Mouse (Mus musculus): ENCODE data around the gene Timm44. TPM values are rescaled to one million over a fixed set of nuclear protein-coding genes. Genes with fewer than 3 reads are reported as not detected.

Gene Timm44
- polyA plus RNA-seq, 1 experiment from 2014 or later: 75.2 TPM

DNA sequence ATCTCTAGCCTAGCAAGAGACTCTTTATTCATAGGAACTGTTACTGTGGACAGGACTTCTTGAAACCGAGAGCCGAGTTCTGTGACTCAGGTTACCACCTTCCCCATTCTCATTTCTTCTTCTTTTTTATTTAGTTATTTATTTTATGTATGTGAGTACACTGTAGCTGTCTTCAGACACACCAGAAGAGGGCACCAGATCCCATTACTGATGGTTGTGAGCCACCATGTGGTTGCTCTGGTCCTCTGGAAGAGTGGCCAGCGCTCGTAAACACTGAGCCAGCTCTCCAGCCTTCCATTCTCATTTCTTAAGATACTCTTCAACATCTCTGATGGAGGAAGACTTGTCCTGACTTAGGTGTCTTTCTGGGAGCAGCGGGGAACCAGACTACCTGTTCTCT is 17.0 kb upstream of the Timm44 start:
- DNase-seq (ENCODE audit: low spot score) (no peak), ATAC-seq (ENCODE audit: insufficient read depth, low FRiP score, low TSS enrichment) (no peak)
- no peak overlapping the region for H3K27ac ChIP-seq (ENCODE audit: low read depth, low read length)
- WGBS: 91% methylated on average over 5 of the region's 5 CpGs
- H3K4me3 ChIP-seq (ENCODE audit: low read depth, low read length): no peak overlapping the region
- H3K4me2 ChIP-seq (ENCODE audit: low read depth): no peak overlapping the region
- H3K9me3 ChIP-seq (ENCODE audit: control insufficient read depth, low read length): no peaks in the 10 kb centered on the region
- no peak overlapping the region for H3K9ac ChIP-seq (ENCODE audit: low read length)
- H3K36me3 ChIP-seq (ENCODE audit: control insufficient read depth, insufficient read depth, low read length): peaks cover 15% of the 10 kb centered on the region
- H3K27me3 ChIP-seq (ENCODE audit: control insufficient read depth, insufficient read depth, low read length): no peaks in the 10 kb centered on the region
- no peaks in the 10 kb centered on the region for H3K4me1 ChIP-seq (ENCODE audit: control insufficient read depth, insufficient read depth, low read length)

DNA sequence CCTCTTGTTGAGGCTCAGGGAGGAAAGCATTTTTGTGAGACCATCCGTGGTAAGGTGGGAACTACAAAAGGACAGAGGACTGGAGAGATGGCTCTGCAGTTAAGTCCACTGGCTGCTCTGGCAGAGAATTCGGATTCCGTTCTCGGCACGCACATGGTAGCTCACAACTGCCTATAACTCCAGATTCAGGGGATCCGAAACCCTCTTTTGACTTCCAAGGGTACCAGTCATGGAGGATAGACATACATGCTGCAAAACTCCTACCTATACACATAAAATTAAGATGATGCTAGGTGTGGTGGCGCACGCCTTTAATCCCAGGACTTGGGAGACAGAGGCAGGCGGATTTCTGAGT is 375 bp upstream of the Timm44 start:
- 29% methylated on average over 9 of the region's 9 CpGs for WGBS
- Histone ChIP-seq H3K27ac (ENCODE audit: low read depth, low read length) (0 out of 2 replicates have a peak overlapping the region, but pooled peaks have one; percentile 53), H3K4me2 (ENCODE audit: low read depth) (peak overlapping the region; percentile 62), H3K4me3 (ENCODE audit: low read depth, low read length) (peak overlapping the region; percentile 78), H3K4me1 (ENCODE audit: control insufficient read depth, insufficient read depth, low read length) (no peaks in the 10 kb centered on the region), H3K9me3 (ENCODE audit: control insufficient read depth, low read length) (no peaks in the 10 kb centered on the region), H3K36me3 (ENCODE audit: control insufficient read depth, insufficient read depth, low read length) (peaks cover 2% of the 10 kb centered on the region; the same call in 1 of the 2 replicates), H3K27me3 (ENCODE audit: control insufficient read depth, insufficient read depth, low read length) (no peaks in the 10 kb centered on the region), H3K9ac (ENCODE audit: low read length) (peak overlapping the region; percentile 81)
- ATAC-seq (ENCODE audit: insufficient read depth, low FRiP score, low TSS enrichment) (no peak; the same call in 1 of the 2 replicates), DNase-seq (ENCODE audit: low spot score) (no peak)

GRCm38 (mm10) chr8:4269609-4270008 is 6.1 kb downstream of the Timm44 start:
- H3K9ac ChIP-seq (ENCODE audit: low read length): no peak overlapping the region
- no peak overlapping the region for H3K4me3 ChIP-seq (ENCODE audit: low read depth, low read length)
- no peak overlapping the region for H3K4me2 ChIP-seq (ENCODE audit: low read depth)
- ATAC-seq (ENCODE audit: insufficient read depth, low FRiP score, low TSS enrichment): no peak
- no peaks in the 10 kb centered on the region for H3K4me1 ChIP-seq (ENCODE audit: control insufficient read depth, insufficient read depth, low read length)
- no peak for DNase-seq (ENCODE audit: low spot score)
- H3K9me3 ChIP-seq (ENCODE audit: control insufficient read depth, low read length): no peaks in the 10 kb centered on the region
- no peaks in the 10 kb centered on the region for H3K27me3 ChIP-seq (ENCODE audit: control insufficient read depth, insufficient read depth, low read length)
- peaks cover 22% of the 10 kb centered on the region for H3K36me3 ChIP-seq (ENCODE audit: control insufficient read depth, insufficient read depth, low read length)
- H3K27ac ChIP-seq (ENCODE audit: low read depth, low read length): no peak overlapping the region
- WGBS: 93% methylated on average over 6 of the region's 6 CpGs

- DNase-seq (ENCODE audit: low spot score): no peak
- Histone ChIP-seq H3K4me2 (ENCODE audit: low read depth) (no peak overlapping the region), H3K9me3 (ENCODE audit: control insufficient read depth, low read length) (no peaks in the 10 kb centered on the region), H3K4me1 (ENCODE audit: control insufficient read depth, insufficient read depth, low read length) (no peaks in the 10 kb centered on the region), H3K9ac (ENCODE audit: low read length) (no peak overlapping the region), H3K36me3 (ENCODE audit: control insufficient read depth, insufficient read depth, low read length) (peaks cover 20% of the 10 kb centered on the region), H3K27ac (ENCODE audit: low read depth, low read length) (no peak overlapping the region), H3K4me3 (ENCODE audit: low read depth, low read length) (no peak overlapping the region), H3K27me3 (ENCODE audit: control insufficient read depth, insufficient read depth, low read length) (no peaks in the 10 kb centered on the region)
- 77% methylated on average over 15 of the region's 15 CpGs for WGBS
- 0 out of 2 replicates have a peak, but pooled peaks have one; percentile 41 for ATAC-seq (ENCODE audit: insufficient read depth, low FRiP score, low TSS enrichment)
Observed at GRCm38 (mm10) chr8:4267627-4268026, 8.1 kb downstream of the Timm44 start.

- Histone ChIP-seq H3K27ac (ENCODE audit: low read depth, low read length) (no peak overlapping the region), H3K9ac (ENCODE audit: low read length) (no peak overlapping the region), H3K4me2 (ENCODE audit: low read depth) (no peak overlapping the region), H3K27me3 (ENCODE audit: control insufficient read depth, insufficient read depth, low read length) (no peaks in the 10 kb centered on the region), H3K36me3 (ENCODE audit: control insufficient read depth, insufficient read depth, low read length) (peaks cover 20% of the 10 kb centered on the region), H3K9me3 (ENCODE audit: control insufficient read depth, low read length) (no peaks in the 10 kb centered on the region), H3K4me3 (ENCODE audit: low read depth, low read length) (no peak overlapping the region), H3K4me1 (ENCODE audit: control insufficient read depth, insufficient read depth, low read length) (no peaks in the 10 kb centered on the region)
- DNase-seq (ENCODE audit: low spot score) (no peak), ATAC-seq (ENCODE audit: insufficient read depth, low FRiP score, low TSS enrichment) (no peak)
- WGBS: 90% methylated on average over 15 of the region's 15 CpGs
Observed at GRCm38 (mm10) chr8:4265160-4265914, 10.4 kb downstream of the Timm44 start.

DNA sequence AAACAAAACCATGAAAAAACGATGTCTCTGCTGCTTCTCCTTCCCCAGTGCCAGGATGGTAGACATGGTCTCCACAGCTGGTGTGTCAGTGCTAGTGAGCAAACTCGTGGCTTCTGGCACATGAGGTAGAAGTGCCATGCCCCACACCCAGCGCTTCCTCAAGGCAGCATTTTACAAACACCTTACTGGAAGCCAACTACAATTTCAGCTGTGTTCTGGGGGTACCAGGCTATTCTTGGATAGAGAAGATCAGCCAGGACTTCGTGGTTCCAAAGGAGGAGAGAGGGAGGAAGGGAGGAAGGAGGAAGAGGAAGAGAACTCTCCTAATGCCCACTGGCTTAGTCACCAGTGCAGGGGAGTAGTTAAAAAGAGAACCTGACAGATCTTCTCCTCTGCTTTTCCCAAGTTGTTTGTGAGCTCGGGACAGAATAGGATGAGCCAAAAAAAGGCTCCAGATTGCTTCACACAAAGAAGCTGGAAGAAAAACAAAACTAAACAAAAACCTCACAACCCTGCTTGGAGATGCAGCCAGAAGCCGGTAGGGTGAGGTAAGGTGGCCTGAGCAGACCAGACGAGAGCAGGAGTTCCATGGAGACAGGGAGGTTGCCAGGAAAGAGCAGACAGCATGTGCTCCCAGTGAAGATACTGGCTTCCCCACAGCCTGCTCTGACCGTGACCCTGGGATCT is 12.5 kb downstream of the Timm44 start:
- DNase-seq (ENCODE audit: low spot score): no peak
- Histone ChIP-seq H3K4me3 (ENCODE audit: low read depth, low read length) (no peak overlapping the region), H3K9ac (ENCODE audit: low read length) (no peak overlapping the region), H3K9me3 (ENCODE audit: control insufficient read depth, low read length) (no peaks in the 10 kb centered on the region), H3K36me3 (ENCODE audit: control insufficient read depth, insufficient read depth, low read length) (peaks cover 17% of the 10 kb centered on the region), H3K4me2 (ENCODE audit: low read depth) (no peak overlapping the region), H3K27ac (ENCODE audit: low read depth, low read length) (no peak overlapping the region), H3K4me1 (ENCODE audit: control insufficient read depth, insufficient read depth, low read length) (peaks cover 6% of the 10 kb centered on the region), H3K27me3 (ENCODE audit: control insufficient read depth, insufficient read depth, low read length) (no peaks in the 10 kb centered on the region)
- no peak for ATAC-seq (ENCODE audit: insufficient read depth, low FRiP score, low TSS enrichment)
- WGBS: 94% methylated on average over 8 of the region's 8 CpGs

GRCm38 (mm10) chr8:4259805-4260170 is 15.9 kb downstream of the Timm44 start:
- DNase-seq (ENCODE audit: low spot score) (no peak), ATAC-seq (ENCODE audit: insufficient read depth, low FRiP score, low TSS enrichment) (no peak)
- H3K27ac ChIP-seq (ENCODE audit: low read depth, low read length): no peak overlapping the region
- no peaks in the 10 kb centered on the region for H3K27me3 ChIP-seq (ENCODE audit: control insufficient read depth, insufficient read depth, low read length)
- H3K36me3 ChIP-seq (ENCODE audit: control insufficient read depth, insufficient read depth, low read length): peaks cover 5% of the 10 kb centered on the region
- peak overlapping the region; percentile 97 for H3K9ac ChIP-seq (ENCODE audit: low read length)
- H3K4me2 ChIP-seq (ENCODE audit: low read depth): no peak overlapping the region
- no peaks in the 10 kb centered on the region for H3K9me3 ChIP-seq (ENCODE audit: control insufficient read depth, low read length)
- no peak overlapping the region for H3K4me3 ChIP-seq (ENCODE audit: low read depth, low read length)
- H3K4me1 ChIP-seq (ENCODE audit: control insufficient read depth, insufficient read depth, low read length): peaks cover 16% of the 10 kb centered on the region
- WGBS: 87% methylated on average over 4 of the region's 4 CpGs

- no peaks in the 10 kb centered on the region for H3K27me3 ChIP-seq (ENCODE audit: control insufficient read depth, insufficient read depth, low read length)
- peak within 1 kb of the TSS; percentile 97 for H3K9ac ChIP-seq (ENCODE audit: low read length)
- peak within 1 kb of the TSS; percentile 72 for H3K4me2 ChIP-seq (ENCODE audit: low read depth)
- H3K27ac ChIP-seq (ENCODE audit: low read depth, low read length): peak within 1 kb of the TSS; percentile 93
- peak; percentile 97 for DNase-seq (ENCODE audit: low spot score)
- ATAC-seq (ENCODE audit: insufficient read depth, low FRiP score, low TSS enrichment): peak; percentile 89
- WGBS: 7% methylated on average over 33 of the region's 33 CpGs
- peak within 1 kb of the TSS; percentile 91 for H3K4me3 ChIP-seq (ENCODE audit: low read depth, low read length)
- peaks cover 5% of the 10 kb centered on the region for H3K36me3 ChIP-seq (ENCODE audit: control insufficient read depth, insufficient read depth, low read length)
- H3K9me3 ChIP-seq (ENCODE audit: control insufficient read depth, low read length): no peaks in the 10 kb centered on the region
- peaks cover 16% of the 10 kb centered on the region for H3K4me1 ChIP-seq (ENCODE audit: control insufficient read depth, insufficient read depth, low read length)
Observed at GRCm38 (mm10) chr8:4259125-4259804, 16.4 kb downstream of the Timm44 start, which contains the start of gene Ctxn1. TSS of gene Ctxn1 (minus strand) at chr8:4259274.

All from neural tube, embryonic 11.5 days (tissue).